Mouse (Mus musculus) intestine, postnatal 0 days (tissue): ENCODE data around the gene Ufsp1. TPM values are rescaled to one million over a fixed set of nuclear protein-coding genes. Genes with fewer than 3 reads are reported as not detected.

ENCODE experiments used
- ATAC-seq: fragments of 200-750 bp; cut with Nextera tagmentation; 2 replicates; pipeline ENCODE4 v1.8.0; 2017; ENCODE audit warnings: mild to moderate bottlenecking, moderate TSS enrichment, moderate library complexity
- H3K27ac ChIP-seq: fragments of 300-500 bp; sonication (generic); 2 replicates; pipeline ENCODE4 v1.5.1; 2014; ENCODE audit warnings: mild to moderate bottlenecking, low read depth, low read length, moderate library complexity
- H3K27me3 ChIP-seq: fragments of 300-500 bp; sonication (generic); replicated peaks from 2 replicates; pipeline ENCODE4 v1.6.1; 2014; ENCODE audit warnings: low read length, mixed read lengths; ENCODE audit not compliant: control insufficient read depth, insufficient read depth
- H3K36me3 ChIP-seq: fragments of 300-500 bp; sonication (generic); 2 replicates; pipeline ENCODE4 v1.6.1; 2014; ENCODE audit warnings: mild to moderate bottlenecking, moderate library complexity; ENCODE audit not compliant: control insufficient read depth, insufficient read depth
- H3K4me1 ChIP-seq: fragments of 300-500 bp; sonication (generic); replicated peaks from 2 replicates; pipeline ENCODE4 v1.6.1; 2014; ENCODE audit warnings: antibody characterized with exemption, low read length, mixed read lengths; ENCODE audit not compliant: control insufficient read depth, insufficient read depth
- H3K4me2 ChIP-seq: fragments of 300-500 bp; sonication (generic); replicated peaks from 2 replicates; pipeline ENCODE4 v1.6.1; 2014; ENCODE audit warnings: low read depth, mild to moderate bottlenecking, moderate library complexity
- H3K4me3 ChIP-seq: fragments of 300-500 bp; sonication (generic); 2 replicates; pipeline ENCODE4 v1.5.1; 2014; ENCODE audit warnings: low read depth, low read length
- H3K9ac ChIP-seq: fragments of 300-500 bp; sonication (generic); 2 replicates; pipeline ENCODE4 v1.6.1; 2014; ENCODE audit warnings: mild to moderate bottlenecking, low read depth, low read length
- H3K9me3 ChIP-seq: fragments of 300-500 bp; sonication (generic); 2 replicates; pipeline ENCODE4 v1.6.1; 2016; ENCODE audit warnings: mixed run types; ENCODE audit not compliant: control insufficient read depth
- CTCF ChIP-seq: sonication (generic); IDR thresholded peaks from 2 replicates; pipeline ENCODE4 v1.5.1; 2016; ENCODE audit warnings: low read depth, mild to moderate bottlenecking, control low read depth, antibody characterized with exemption, moderate library complexity
- WGBS: fragments of 180-500 bp; shearing (Covaris S2); extraction: QIAGEN DNeasy Blood & Tissue Kit; methylation state at CpG from one replicate; pipeline ENCODE4 v1.1.7; 2014; 5-methylcytosine and 5-hydroxymethylcytosine counted together
- microRNA-seq: library from miRNA; unstranded; fragments of <30 nt; microRNA quantifications from one replicate; pipeline ENCODE4, GENCODE M21; 2016
- polyA plus RNA-seq: library from polyadenylated mRNA; unstranded; fragments of >200 nt; fragmentation: Nextera tagmentation; extraction: Ambion mirVana; gene quantifications from 2 replicates; pipeline ENCODE4 v1.2.1, GENCODE M21; 2015

Gene Ufsp1
- polyA plus RNA-seq, 1 experiment from 2014 or later: 10.4 TPM

GRCm38 (mm10) chr5:137338663-137339289 lies 44.3 kb downstream of the Ufsp1 start:
- Histone ChIP-seq H3K27ac (peak overlapping the region; percentile 88), H3K4me1 (peaks cover 3% of the 10 kb centered on the region; the same call in 1 of the 2 replicates), H3K9ac (peak overlapping the region; percentile 31; the same call in 1 of the 2 replicates), H3K4me3 (peak overlapping the region; percentile 44), H3K9me3 (no peaks in the 10 kb centered on the region), H3K4me2 (peak overlapping the region; percentile 77), H3K36me3 (no peaks in the 10 kb centered on the region), H3K27me3 (no peaks in the 10 kb centered on the region)
- ATAC-seq: peak; percentile 18
- TF ChIP-seq CTCF: no peak
- 0% methylated on average over 11 of the region's 11 CpGs for WGBS

- H3K4me1 ChIP-seq: no peaks in the 10 kb centered on the region
- H3K4me2 ChIP-seq: peak overlapping the region; percentile 77
- no peak for TF ChIP-seq CTCF
- H3K27ac ChIP-seq: peak overlapping the region; percentile 88
- whole genome bisulfite sequencing: 24% methylated on average over 22 of the region's 22 CpGs
- no peaks in the 10 kb centered on the region for H3K36me3 ChIP-seq
- H3K9me3 ChIP-seq: no peaks in the 10 kb centered on the region
- H3K9ac ChIP-seq: no peak overlapping the region; the same call in 1 of the 2 replicates
- peak overlapping the region; percentile 44 for H3K4me3 ChIP-seq
- no peaks in the 10 kb centered on the region for H3K27me3 ChIP-seq
- no peak for ATAC-seq
Measured at GRCm38 (mm10) chr5:137339290-137339979, 45.0 kb downstream of the Ufsp1 start.

GRCm38 (mm10) chr5:137340222-137340621 lies 45.8 kb downstream of the Ufsp1 start:
- Histone ChIP-seq H3K27me3 (no peaks in the 10 kb centered on the region), H3K27ac (no peak overlapping the region), H3K9ac (no peak overlapping the region), H3K4me1 (no peaks in the 10 kb centered on the region), H3K9me3 (no peaks in the 10 kb centered on the region), H3K36me3 (no peaks in the 10 kb centered on the region), H3K4me3 (no peak overlapping the region), H3K4me2 (no peak overlapping the region)
- 79% methylated on average over 6 of the region's 6 CpGs for WGBS
- ATAC-seq: no peak
- TF ChIP-seq CTCF: no peak

GRCm38 (mm10) chr5:137342407-137343012 lies 48.1 kb downstream of the Ufsp1 start:
- H3K27me3 ChIP-seq: no peaks in the 10 kb centered on the region
- no peaks in the 10 kb centered on the region for H3K9me3 ChIP-seq
- no peak overlapping the region for H3K4me3 ChIP-seq
- ATAC-seq: no peak
- WGBS: 30% methylated on average over 7 of the region's 7 CpGs
- H3K4me2 ChIP-seq: no peak overlapping the region
- 0 out of 2 replicates have a peak, but pooled peaks cover 3% of the 10 kb centered on the region for H3K4me1 ChIP-seq
- no peak for TF ChIP-seq CTCF
- no peak overlapping the region for H3K9ac ChIP-seq
- no peak overlapping the region for H3K27ac ChIP-seq
- no peaks in the 10 kb centered on the region for H3K36me3 ChIP-seq

- Histone ChIP-seq H3K9ac (no peak overlapping the region), H3K27ac (no peak overlapping the region), H3K36me3 (no peaks in the 10 kb centered on the region), H3K4me3 (no peak overlapping the region), H3K4me2 (no peak overlapping the region), H3K9me3 (no peaks in the 10 kb centered on the region), H3K27me3 (no peaks in the 10 kb centered on the region), H3K4me1 (peaks cover 6% of the 10 kb centered on the region; the same call in 1 of the 2 replicates)
- TF ChIP-seq CTCF: no peak
- 93% methylated on average over 5 of the region's 5 CpGs for WGBS
- no peak for ATAC-seq
Measured at GRCm38 (mm10) chr5:137343412-137343811, 49.0 kb downstream of the Ufsp1 start.

- Histone ChIP-seq H3K4me1 (peaks cover 6% of the 10 kb centered on the region; the same call in 1 of the 2 replicates), H3K4me2 (no peak overlapping the region), H3K27me3 (no peaks in the 10 kb centered on the region), H3K27ac (peak overlapping the region; percentile 15; the same call in 1 of the 2 replicates), H3K9me3 (no peaks in the 10 kb centered on the region), H3K36me3 (no peaks in the 10 kb centered on the region), H3K4me3 (no peak overlapping the region), H3K9ac (no peak overlapping the region)
- ATAC-seq: no peak
- TF ChIP-seq CTCF: peak; percentile 51
Measured at GRCm38 (mm10) chr5:137343869-137344268, 49.4 kb downstream of the Ufsp1 start.

Small RNA genes within 50 kb of the gene (microRNA-seq; reads per million reads assigned to microRNA genes)
- gene Mir7036 (1.1 reads per million), gene Mir8116 (not detected)

Other genes starting within 250 kb of the Ufsp1 start
- gene Ap1s1, start 248.5 kb upstream of the Ufsp1 start, polyA plus RNA-seq: 229 and 232 TPM in 2 replicates
- 0.20 and 0.22 TPM in 2 replicates for gene Serpine1, start 222.4 kb upstream of the Ufsp1 start, polyA plus RNA-seq
- gene Trim56, start 178.4 kb upstream of the Ufsp1 start, polyA plus RNA-seq: 7.3 and 7.7 TPM in 2 replicates
- gene Muc3, start 145.3 kb upstream of the Ufsp1 start, polyA plus RNA-seq: 42.9 and 45.0 TPM in 2 replicates
- 17.1 and 18.0 TPM in 2 replicates for gene Muc3a, start 82.2 kb upstream of the Ufsp1 start, polyA plus RNA-seq
- gene Ache, start 7.1 kb upstream of the Ufsp1 start, polyA plus RNA-seq: 8.9 and 9.6 TPM in 2 replicates
- gene Srrt, start 13.0 kb downstream of the Ufsp1 start, polyA plus RNA-seq: 31.3 and 32.2 TPM in 2 replicates
- 23.8 and 24.8 TPM in 2 replicates for gene Trip6, start 19.8 kb downstream of the Ufsp1 start, polyA plus RNA-seq
- 11.8 and 13.4 TPM in 2 replicates for gene Slc12a9, start 39.0 kb downstream of the Ufsp1 start, polyA plus RNA-seq
- 12.6 and 12.9 TPM in 2 replicates for gene Ephb4, start 55.5 kb downstream of the Ufsp1 start, polyA plus RNA-seq
- gene Zan, start 182.4 kb downstream of the Ufsp1 start, polyA plus RNA-seq: 0.35 and 0.42 TPM in 2 replicates
- gene Pop7, start 207.9 kb downstream of the Ufsp1 start, polyA plus RNA-seq: 47.9 and 50.4 TPM in 2 replicates
- gene Gigyf1, start 223.9 kb downstream of the Ufsp1 start, polyA plus RNA-seq: 4.7 and 6.4 TPM in 2 replicates
- gene Epo, start 238.6 kb downstream of the Ufsp1 start, polyA plus RNA-seq: not detected in 2 replicates
- 386 and 389 TPM in 2 replicates for gene Gnb2, start 238.9 kb downstream of the Ufsp1 start, polyA plus RNA-seq